Mouse (Mus musculus) liver, embryonic 14.5 days (tissue): ENCODE results near the gene Ush2a. TPM values are rescaled to one million over a fixed set of nuclear protein-coding genes. Genes with fewer than 3 reads are reported as not detected.

Experiments
- ATAC-seq: fragments of 200-750 bp; cut with Nextera tagmentation; 2 replicates; pipeline ENCODE4 v1.8.0; 2017; ENCODE audit warnings: moderate number of reproducible peaks, mild to moderate bottlenecking, moderate library complexity; ENCODE audit not compliant: insufficient read depth
- DNase-seq, 3 experiments: peaks; one replicate each; pipeline ENCODE4 v3.0.0-alpha.2; 2012 to 2013; ENCODE audit warnings: low read depth in 3 of 3, low spot score in 3 of 3
- H3K27ac ChIP-seq: fragments of 300-500 bp; sonication (generic); 2 replicates; pipeline ENCODE4 v1.5.1; 2014; ENCODE audit warnings: moderate library complexity, mild to moderate bottlenecking, control low read depth, inconsistent platforms
- H3K27me3 ChIP-seq: fragments of 300-500 bp; sonication (generic); 2 replicates; pipeline ENCODE4 v1.6.1; 2014; ENCODE audit warnings: mild to moderate bottlenecking, low read length, moderate library complexity; ENCODE audit not compliant: control insufficient read depth, insufficient read depth
- H3K36me3 ChIP-seq: fragments of 300-500 bp; sonication (generic); replicated peaks from 2 replicates; pipeline ENCODE4 v1.6.1; 2014; ENCODE audit warnings: low read depth; ENCODE audit not compliant: control insufficient read depth, insufficient read depth
- H3K4me1 ChIP-seq, 2 experiments: fragments of 200-500 bp in 1 of 2; fragments of 300-500 bp in 1 of 2; sonication (generic) in 1 of 2; replicated peaks; 2 replicates each; pipeline ENCODE4 v1.6.1; 2012 to 2014; ENCODE audit warnings: antibody characterized with exemption in 1 of 2, inconsistent platforms in 1 of 2, low read length in 1 of 2; ENCODE audit not compliant: control insufficient read depth in 2 of 2, insufficient read depth in 2 of 2
- H3K4me2 ChIP-seq: fragments of 300-500 bp; sonication (generic); 2 replicates; pipeline ENCODE4 v1.6.1; 2014; ENCODE audit warnings: low read depth, mild to moderate bottlenecking, control low read depth, moderate library complexity
- H3K4me3 ChIP-seq, 2 experiments: fragments of 200-500 bp in 1 of 2; fragments of 300-500 bp in 1 of 2; sonication (generic) in 1 of 2; 2 replicates each; pipeline ENCODE4 v1.5.1; 2012 to 2014; ENCODE audit warnings: low read depth in 2 of 2, low read length in 2 of 2, mild to moderate bottlenecking in 2 of 2, control low read depth in 1 of 2, inconsistent platforms in 1 of 2, moderate library complexity in 1 of 2; ENCODE audit not compliant: insufficient read depth in 1 of 2
- H3K9ac ChIP-seq: fragments of 300-500 bp; sonication (generic); replicated peaks from 2 replicates; pipeline ENCODE4 v1.6.1; 2014; ENCODE audit warnings: mild to moderate bottlenecking, control low read depth, moderate library complexity
- H3K9me3 ChIP-seq: fragments of 300-500 bp; sonication (generic); 2 replicates; pipeline ENCODE4 v1.6.1; 2016; ENCODE audit warnings: low read length, mixed read lengths; ENCODE audit not compliant: control insufficient read depth
- CTCF ChIP-seq: IDR thresholded peaks from 2 replicates; pipeline ENCODE4 v1.5.1; 2016; ENCODE audit warnings: antibody characterized with exemption, low read depth, control low read depth
- EP300 ChIP-seq: IDR thresholded peaks from 2 replicates; pipeline ENCODE4 v1.6.1; 2016; ENCODE audit warnings: antibody characterized with exemption, low read depth
- WGBS: fragments of 180-500 bp; shearing (Covaris S2); extraction: QIAGEN DNeasy Blood & Tissue Kit; methylation state at CpG from one replicate; pipeline ENCODE4 v1.1.7; 2014; ENCODE audit not compliant: insufficient replicate concordance; 5-methylcytosine and 5-hydroxymethylcytosine counted together
- polyA plus RNA-seq, 2 experiments: library from polyadenylated mRNA; depleted of rRNA in 1 of 2; stranded (reverse) in 1 of 2; unstranded in 1 of 2; fragments of >200 nt; fragmentation: Nextera tagmentation in 1 of 2; extraction: Ambion mirVana in 1 of 2; gene quantifications; 2 replicates each; pipeline versions ENCODE4 v1.2.1 to v1.2.3; 2012 to 2014

The Ush2a gene
- polyA plus RNA-seq, 2 experiments: 0.02 TPM; not detected in 1

DNA sequence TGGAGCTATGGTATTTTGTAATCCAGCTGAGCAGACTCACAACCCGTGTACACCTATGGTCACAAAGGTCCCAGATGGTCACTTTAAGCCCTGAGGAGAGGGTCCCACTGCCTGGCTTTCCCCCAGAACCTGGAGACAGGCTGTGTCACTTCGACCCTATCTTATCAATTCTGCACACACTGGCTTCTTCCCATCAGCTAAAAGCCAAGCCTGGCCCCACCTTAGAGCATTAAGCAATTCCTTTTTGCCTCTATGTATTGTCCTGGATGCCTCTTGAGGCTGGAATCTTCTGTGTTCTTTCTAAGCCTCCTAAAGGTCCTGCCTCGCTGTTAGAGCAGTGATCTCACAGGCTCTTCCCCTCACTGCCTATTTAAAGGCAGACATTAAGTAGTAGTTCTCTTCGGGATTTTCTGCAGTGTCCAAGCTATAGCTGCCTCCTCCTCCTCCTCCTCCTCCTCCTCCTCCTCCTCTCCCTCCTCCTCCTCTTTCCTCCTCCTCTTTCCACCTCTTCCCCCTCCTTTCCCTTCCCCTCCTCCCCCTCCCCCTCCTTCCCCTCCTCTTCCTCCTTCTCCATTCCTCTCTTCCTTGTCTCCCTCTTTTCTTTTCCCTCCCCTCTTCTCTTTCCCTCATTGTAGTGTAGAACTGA is 635.2 kb downstream of the Ush2a start:
- H3K4me1 ChIP-seq: peaks cover 9 to 23% of the 10 kb centered on the region in 2 experiments
- 17% methylated on average over 4 of the region's 4 CpGs for WGBS
- peak overlapping the region; percentile 49 for H3K4me2 ChIP-seq
- no peaks in the 10 kb centered on the region for H3K36me3 ChIP-seq
- no peak overlapping the region for H3K4me3 ChIP-seq
- no peaks in the 10 kb centered on the region for H3K27me3 ChIP-seq
- no peak overlapping the region; the same call in 1 of the 2 replicates for H3K9ac ChIP-seq
- DNase-seq: peak in 2 of 3 experiments; percentile 11 to 14
- no peak overlapping the region for H3K27ac ChIP-seq
- H3K9me3 ChIP-seq: no peaks in the 10 kb centered on the region
- ATAC-seq: peak; percentile 83
- TF ChIP-seq CTCF: no peak
- peak; percentile 39; the same call in 1 of the 2 replicates for TF ChIP-seq EP300

GRCm38 (mm10) chr1:188904091-188904490 is 642.3 kb downstream of the Ush2a start:
- H3K27me3 ChIP-seq: no peaks in the 10 kb centered on the region
- DNase-seq (no peak), ATAC-seq (no peak)
- no peak overlapping the region for H3K4me3 ChIP-seq
- no peak overlapping the region for H3K4me2 ChIP-seq
- WGBS: 58% methylated on average over 10 of the region's 10 CpGs
- H3K36me3 ChIP-seq: no peaks in the 10 kb centered on the region
- no peaks in the 10 kb centered on the region for H3K4me1 ChIP-seq
- TF ChIP-seq EP300 (no peak), CTCF (no peak)
- no peak overlapping the region for H3K27ac ChIP-seq
- H3K9me3 ChIP-seq: no peaks in the 10 kb centered on the region
- H3K9ac ChIP-seq: no peak overlapping the region

GRCm38 (mm10) chr1:188906175-188906574 is 644.4 kb downstream of the Ush2a start:
- Histone ChIP-seq H3K27me3 (no peaks in the 10 kb centered on the region), H3K36me3 (no peaks in the 10 kb centered on the region), H3K27ac (no peak overlapping the region), H3K4me2 (no peak overlapping the region), H3K4me1 (no peaks in the 10 kb centered on the region), H3K4me3 (no peak overlapping the region), H3K9me3 (no peaks in the 10 kb centered on the region), H3K9ac (no peak overlapping the region)
- 60% methylated on average over 7 of the region's 7 CpGs for WGBS
- no peak for TF ChIP-seq EP300
- TF ChIP-seq CTCF: no peak
- no peak for DNase-seq
- no peak for ATAC-seq

DNA sequence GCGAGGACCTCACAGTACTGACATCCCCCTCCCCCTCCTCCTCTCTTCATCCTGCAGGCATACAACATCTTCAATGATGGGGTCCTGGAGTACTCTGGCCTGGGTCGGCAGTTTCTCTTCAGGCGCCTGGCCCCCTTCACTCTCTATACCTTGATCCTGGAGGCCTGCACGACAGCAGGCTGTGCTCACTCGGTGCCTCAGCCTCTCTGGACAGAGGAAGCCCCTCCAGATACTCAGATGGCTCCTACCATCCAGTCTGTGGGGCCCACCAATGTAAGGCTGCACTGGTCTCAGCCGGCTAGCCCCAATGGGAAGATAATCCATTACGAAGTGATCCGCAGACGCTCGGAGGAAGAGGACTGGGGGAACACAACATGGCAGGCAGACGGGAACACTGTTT is 648.8 kb downstream of the Ush2a start:
- no peak for DNase-seq

DNA sequence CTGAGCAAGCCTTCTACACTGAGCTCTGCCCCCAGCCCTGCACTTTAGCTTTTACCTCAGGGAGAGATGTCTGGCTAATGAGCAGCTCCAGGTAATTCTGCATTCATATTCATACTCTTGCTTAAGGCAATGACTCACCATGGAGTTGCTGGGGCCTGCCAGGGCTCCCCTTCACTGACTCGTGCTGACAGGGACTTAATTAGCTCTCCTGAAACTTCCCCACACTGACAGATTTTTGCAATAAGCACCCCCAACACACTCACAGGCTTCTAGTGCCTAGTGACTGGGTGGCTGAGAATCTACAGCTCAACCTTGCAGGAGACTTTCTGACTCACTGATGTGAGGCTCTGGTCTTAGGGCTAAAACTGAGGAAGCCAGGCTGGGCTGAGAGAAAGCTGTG is 658.1 kb downstream of the Ush2a start:
- 10% methylated on average over 1 of the region's 1 CpGs for WGBS
- H3K9me3 ChIP-seq: no peaks in the 10 kb centered on the region; the same call in 1 of the 2 replicates
- no peak overlapping the region for H3K4me2 ChIP-seq
- no peaks in the 10 kb centered on the region for H3K4me1 ChIP-seq
- H3K36me3 ChIP-seq: no peaks in the 10 kb centered on the region
- H3K27me3 ChIP-seq: no peaks in the 10 kb centered on the region
- no peak for TF ChIP-seq EP300
- TF ChIP-seq CTCF: no peak
- ATAC-seq: no peak
- H3K27ac ChIP-seq: no peak overlapping the region
- H3K4me3 ChIP-seq: no peak overlapping the region
- no peak for DNase-seq
- no peak overlapping the region for H3K9ac ChIP-seq

More for the DNA sequence above, 648.8 kb downstream of the Ush2a start:
- no peaks in the 10 kb centered on the region for H3K4me1 ChIP-seq
- no peaks in the 10 kb centered on the region for H3K27me3 ChIP-seq
- H3K9ac ChIP-seq: no peak overlapping the region
- ATAC-seq: no peak
- no peak for TF ChIP-seq CTCF
- TF ChIP-seq EP300: no peak
- H3K36me3 ChIP-seq: no peaks in the 10 kb centered on the region
- WGBS: 71% methylated on average over 11 of the region's 11 CpGs
- H3K4me3 ChIP-seq: no peak overlapping the region
- H3K9me3 ChIP-seq: no peaks in the 10 kb centered on the region
- H3K27ac ChIP-seq: no peak overlapping the region
- no peak overlapping the region for H3K4me2 ChIP-seq
